Mouse (Mus musculus) B cell, adult 2 months (primary cell): Measurements from ENCODE around the gene Dusp10.
A peak's percentile ranks its signal among the peaks of the same experiment; 100 is the strongest.

Experiments used
- DNase-seq, 2 experiments: peaks; one replicate each; pipeline ENCODE4 v3.0.0; 2022

Gene Dusp10

GRCm38 (mm10) chr1:184032682-184033389 is 19.7 kb downstream of the Dusp10 start:
- no peak for DNase-seq

- DNase-seq, result peak in 1 of 2 experiments; percentile 81
These were observed 20.4 kb downstream of the Dusp10 start for GRCm38 (mm10) chr1:184033390-184034010.

- peak; percentile 96 to 98 for DNase-seq
These were observed 21.0 kb downstream of the Dusp10 start, which contains the start of gene 1700056E22Rik for GRCm38 (mm10) chr1:184034011-184034557. Gene 1700056E22Rik, minus strand, starts transcription at chr1:184034301.

GRCm38 (mm10) chr1:184034741-184035181 is 21.7 kb downstream of the Dusp10 start:
- peak in 1 of 2 experiments; percentile 41 for DNase-seq

- no peak for DNase-seq
These were observed 22.3 kb downstream of the Dusp10 start for GRCm38 (mm10) chr1:184035346-184035903.

- DNase-seq, result no peak
These were observed 24.7 kb downstream of the Dusp10 start for GRCm38 (mm10) chr1:184037802-184038201.

- DNase-seq, result no peak
These were observed 26.2 kb downstream of the Dusp10 start for GRCm38 (mm10) chr1:184039301-184039700.

- DNase-seq, result no peak
These were observed 27.1 kb downstream of the Dusp10 start for GRCm38 (mm10) chr1:184040181-184040580.

GRCm38 (mm10) chr1:184040906-184041305 is 27.8 kb downstream of the Dusp10 start:
- no peak for DNase-seq

GRCm38 (mm10) chr1:184041778-184042573 is 28.9 kb downstream of the Dusp10 start:
- DNase-seq, result no peak

- no peak for DNase-seq
These were observed 29.6 kb downstream of the Dusp10 start for GRCm38 (mm10) chr1:184042745-184043144.

- no peak for DNase-seq
These were observed 30.3 kb downstream of the Dusp10 start for GRCm38 (mm10) chr1:184043391-184043790.

GRCm38 (mm10) chr1:184046070-184046677 is 33.1 kb downstream of the Dusp10 start:
- DNase-seq, result peak; percentile 47 to 49

- DNase-seq, result peak; percentile 33 to 43
These were observed 34.7 kb downstream of the Dusp10 start for GRCm38 (mm10) chr1:184047818-184048217.

- DNase-seq, result peak; percentile 31 to 34
These were observed 35.7 kb downstream of the Dusp10 start for GRCm38 (mm10) chr1:184048675-184049418.

- no peak for DNase-seq
These were observed 38.2 kb downstream of the Dusp10 start for GRCm38 (mm10) chr1:184051286-184051685.

- DNase-seq, result no peak
These were observed 38.7 kb downstream of the Dusp10 start for GRCm38 (mm10) chr1:184051824-184052223.

GRCm38 (mm10) chr1:184052331-184052730 is 39.2 kb downstream of the Dusp10 start:
- no peak for DNase-seq

GRCm38 (mm10) chr1:184053141-184053540 is 40.0 kb downstream of the Dusp10 start:
- no peak for DNase-seq

- DNase-seq, result no peak
These were observed 40.6 kb downstream of the Dusp10 start for GRCm38 (mm10) chr1:184053711-184054110.

GRCm38 (mm10) chr1:184054176-184054575 is 41.1 kb downstream of the Dusp10 start:
- DNase-seq, result no peak

- no peak for DNase-seq
These were observed 45.1 kb downstream of the Dusp10 start for GRCm38 (mm10) chr1:184058206-184058605.
